Mouse (Mus musculus): ENCODE data around the gene Cpm. TPM values are rescaled to one million over a fixed set of nuclear protein-coding genes. Genes with fewer than 3 reads are reported as not detected.

The Cpm gene
- polyA plus RNA-seq, 1 experiment from 2014 or later, result 47.7 TPM

DNA sequence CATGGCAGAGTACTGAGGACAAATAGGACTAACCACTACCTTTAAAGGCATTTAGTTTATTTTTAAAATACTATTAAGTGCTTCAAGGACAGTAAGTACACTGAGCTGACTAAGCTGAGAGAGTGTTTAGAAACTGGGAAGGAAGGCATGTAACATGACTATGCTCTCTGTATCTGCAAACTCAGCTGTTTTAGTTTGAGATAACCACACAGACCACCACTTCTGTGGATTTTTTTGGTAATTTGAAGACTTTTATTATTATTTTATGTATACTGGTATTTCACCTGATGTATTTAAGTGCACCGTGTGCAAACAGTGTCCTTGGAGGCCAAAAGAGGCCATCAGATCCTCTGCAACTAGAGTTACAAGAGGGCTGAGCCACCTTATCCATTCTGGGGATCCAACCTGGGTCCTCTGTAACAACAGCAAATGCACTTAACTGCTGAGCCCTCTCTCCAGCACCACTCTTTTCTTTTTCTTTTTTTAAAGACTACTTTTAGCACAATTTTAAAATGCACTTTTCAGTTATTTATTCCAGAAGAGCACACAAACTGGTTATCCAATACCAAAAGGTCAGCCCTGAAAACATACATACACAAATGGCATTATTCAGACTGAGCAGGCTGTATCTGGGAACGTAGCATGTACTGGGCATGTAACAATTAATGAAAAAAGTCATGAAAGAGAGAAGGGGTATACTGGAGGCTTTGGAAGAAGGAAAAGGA is 78.0 kb downstream of the Cpm start:
- WGBS, result 92% methylated on average over 2 of the region's 2 CpGs
- no peak overlapping the region for H3K4me3 ChIP-seq (ENCODE audit: low read length)
- peaks cover 11% of the 10 kb centered on the region for H3K36me3 ChIP-seq (ENCODE audit: control insufficient read depth, insufficient read depth, low read length)
- no peaks in the 10 kb centered on the region for H3K9me3 ChIP-seq (ENCODE audit: control insufficient read depth, low read length)
- H3K9ac ChIP-seq (ENCODE audit: low read depth, low read length), result no peak overlapping the region
- no peak for ATAC-seq
- no peaks in the 10 kb centered on the region for H3K27me3 ChIP-seq (replicated peaks; ENCODE audit: control insufficient read depth, insufficient read depth, low read length)
- H3K27ac ChIP-seq (ENCODE audit: low read length), result no peak overlapping the region
- H3K4me2 ChIP-seq (ENCODE audit: low read depth, low read length), result no peak overlapping the region
- H3K4me1 ChIP-seq (ENCODE audit: control insufficient read depth, insufficient read depth, low read length), result peaks cover 7% of the 10 kb centered on the region

DNA sequence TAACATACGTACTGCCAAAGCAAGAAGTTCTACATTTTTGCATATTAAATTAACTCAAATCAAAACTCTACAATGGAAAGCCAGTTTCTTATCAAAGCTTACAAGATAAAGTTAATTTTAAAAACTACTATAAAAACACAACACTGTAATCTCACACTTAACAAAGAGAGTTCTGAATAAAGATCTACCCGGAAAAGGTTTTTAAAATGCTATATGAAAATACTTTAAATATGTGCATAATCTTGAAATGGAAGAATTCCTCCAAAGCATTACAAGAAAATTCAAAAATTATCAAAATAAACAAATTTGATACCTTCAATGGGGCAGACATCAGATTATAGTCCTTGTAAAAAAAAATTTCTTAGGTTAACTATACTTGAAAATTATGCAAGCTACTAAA is 79.1 kb downstream of the Cpm start:
- WGBS, result over 99% methylated on average over 2 of the region's 2 CpGs
- Histone ChIP-seq H3K4me3 (ENCODE audit: low read length) (no peak overlapping the region), H3K4me1 (ENCODE audit: control insufficient read depth, insufficient read depth, low read length) (peaks cover 7% of the 10 kb centered on the region), H3K9ac (ENCODE audit: low read depth, low read length) (no peak overlapping the region), H3K9me3 (ENCODE audit: control insufficient read depth, low read length) (no peaks in the 10 kb centered on the region), H3K27me3 (replicated peaks; ENCODE audit: control insufficient read depth, insufficient read depth, low read length) (no peaks in the 10 kb centered on the region), H3K4me2 (ENCODE audit: low read depth, low read length) (no peak overlapping the region), H3K36me3 (ENCODE audit: control insufficient read depth, insufficient read depth, low read length) (peaks cover 7% of the 10 kb centered on the region), H3K27ac (ENCODE audit: low read length) (no peak overlapping the region)
- ATAC-seq, result no peak

DNA sequence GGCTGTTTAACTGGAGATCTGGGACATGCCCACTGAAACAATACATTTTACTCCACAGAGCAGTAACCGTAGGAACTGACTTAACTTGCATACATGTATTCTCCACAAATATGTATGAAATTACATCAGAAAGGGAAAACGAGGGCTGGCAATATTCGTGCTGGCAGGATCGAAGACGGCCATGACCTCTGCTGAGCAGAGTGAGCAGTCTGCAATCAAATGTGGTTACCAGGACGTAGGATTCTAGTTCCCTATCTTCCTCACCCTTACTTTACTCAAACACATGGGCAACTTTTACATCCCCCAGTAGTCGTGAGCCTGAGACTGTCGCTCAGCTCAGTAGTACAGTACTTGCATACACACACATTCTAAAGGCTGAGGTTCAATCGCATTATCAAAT is 79.6 kb downstream of the Cpm start:
- H3K9me3 ChIP-seq (ENCODE audit: control insufficient read depth, low read length), result no peaks in the 10 kb centered on the region
- H3K4me3 ChIP-seq (ENCODE audit: low read length), result peak overlapping the region; percentile 31
- no peaks in the 10 kb centered on the region for H3K27me3 ChIP-seq (replicated peaks; ENCODE audit: control insufficient read depth, insufficient read depth, low read length)
- H3K9ac ChIP-seq (ENCODE audit: low read depth, low read length), result peak overlapping the region; percentile 39; the same call in 1 of the 2 replicates
- peaks cover 7% of the 10 kb centered on the region for H3K36me3 ChIP-seq (ENCODE audit: control insufficient read depth, insufficient read depth, low read length)
- ATAC-seq, result no peak
- H3K27ac ChIP-seq (ENCODE audit: low read length), result no peak overlapping the region
- 73% methylated on average over 9 of the region's 9 CpGs for WGBS
- peaks cover 7% of the 10 kb centered on the region for H3K4me1 ChIP-seq (ENCODE audit: control insufficient read depth, insufficient read depth, low read length)
- H3K4me2 ChIP-seq (ENCODE audit: low read depth, low read length), result peak overlapping the region; percentile 66

DNA sequence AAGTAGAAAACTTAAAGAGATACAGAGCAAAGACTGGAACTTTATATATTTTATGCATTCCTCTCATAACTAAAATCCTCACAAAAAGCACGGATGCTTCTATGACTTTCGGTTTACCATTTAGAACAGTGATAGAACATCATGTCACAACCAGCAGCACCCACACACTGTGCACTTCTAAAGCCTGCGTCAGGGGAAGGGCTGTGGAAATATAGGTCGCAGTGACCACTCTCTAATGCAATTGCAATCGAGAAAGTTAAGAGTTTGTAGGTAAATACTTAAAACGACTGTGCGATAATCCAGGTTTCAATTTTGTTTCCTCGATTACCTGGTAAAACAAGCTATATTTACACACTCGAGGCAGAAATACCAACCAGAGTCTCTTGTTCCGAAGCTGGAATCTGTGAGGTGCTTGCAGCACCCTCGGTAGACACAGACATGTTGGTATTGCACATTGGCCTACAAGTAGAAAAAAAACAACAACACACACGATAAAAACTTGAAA is 80.1 kb downstream of the Cpm start:
- peak overlapping the region; percentile 97 for H3K27ac ChIP-seq (ENCODE audit: low read length)
- peaks cover 7% of the 10 kb centered on the region for H3K36me3 ChIP-seq (ENCODE audit: control insufficient read depth, insufficient read depth, low read length)
- H3K9me3 ChIP-seq (ENCODE audit: control insufficient read depth, low read length), result no peaks in the 10 kb centered on the region
- peak overlapping the region; percentile 100 for H3K9ac ChIP-seq (ENCODE audit: low read depth, low read length)
- WGBS, result 35% methylated on average over 12 of the region's 12 CpGs
- H3K4me3 ChIP-seq (ENCODE audit: low read length), result peak overlapping the region; percentile 96
- no peaks in the 10 kb centered on the region for H3K27me3 ChIP-seq (replicated peaks; ENCODE audit: control insufficient read depth, insufficient read depth, low read length)
- ATAC-seq, result no peak
- peak overlapping the region; percentile 66 for H3K4me2 ChIP-seq (ENCODE audit: low read depth, low read length)
- H3K4me1 ChIP-seq (ENCODE audit: control insufficient read depth, insufficient read depth, low read length), result peaks cover 7% of the 10 kb centered on the region

DNA sequence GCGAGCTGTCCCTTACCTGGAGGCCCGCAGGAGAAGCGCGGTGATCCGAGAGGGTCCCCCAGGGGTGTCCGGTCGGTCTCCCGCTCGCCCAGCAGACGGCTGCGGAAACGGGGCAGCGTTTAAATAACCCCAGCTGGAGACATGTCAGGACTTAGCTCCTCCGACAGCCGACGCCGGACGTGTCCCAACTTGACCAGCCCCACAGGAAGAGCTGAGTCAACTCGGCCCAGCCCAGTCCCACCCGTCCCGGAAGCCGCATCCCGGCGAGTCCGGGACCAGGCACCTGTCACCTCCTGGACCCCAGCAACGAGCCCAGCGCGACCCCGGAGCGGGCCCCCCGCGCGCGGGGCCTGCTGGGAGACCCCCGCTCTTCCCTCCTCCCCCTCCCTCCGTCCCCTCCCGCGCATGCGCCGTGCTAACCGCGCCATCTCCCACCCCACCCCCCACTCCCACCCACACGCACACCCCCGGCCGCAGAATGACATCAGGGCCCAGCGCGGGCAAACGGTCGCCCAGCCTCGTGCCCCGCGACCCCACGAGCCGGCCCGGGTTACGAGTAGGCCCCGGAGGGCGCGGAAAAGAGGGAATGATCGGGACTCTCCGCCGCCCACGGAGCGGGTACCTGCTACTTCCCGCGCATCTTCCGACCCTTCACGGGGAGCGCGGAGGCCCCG is 80.8 kb downstream of the Cpm start:
- ATAC-seq, result peak; percentile 80
- WGBS, result under 1% methylated on average over 62 of the region's 71 CpGs
- H3K27me3 ChIP-seq (replicated peaks; ENCODE audit: control insufficient read depth, insufficient read depth, low read length), result no peaks in the 10 kb centered on the region
- peaks cover 6% of the 10 kb centered on the region for H3K36me3 ChIP-seq (ENCODE audit: control insufficient read depth, insufficient read depth, low read length)
- H3K9ac ChIP-seq (ENCODE audit: low read depth, low read length), result peak overlapping the region; percentile 100
- peak overlapping the region; percentile 97 for H3K27ac ChIP-seq (ENCODE audit: low read length)
- peak overlapping the region; percentile 96 for H3K4me3 ChIP-seq (ENCODE audit: low read length)
- peak overlapping the region; percentile 66 for H3K4me2 ChIP-seq (ENCODE audit: low read depth, low read length)
- H3K4me1 ChIP-seq (ENCODE audit: control insufficient read depth, insufficient read depth, low read length), result peaks cover 7% of the 10 kb centered on the region
- no peaks in the 10 kb centered on the region for H3K9me3 ChIP-seq (ENCODE audit: control insufficient read depth, low read length)

DNA sequence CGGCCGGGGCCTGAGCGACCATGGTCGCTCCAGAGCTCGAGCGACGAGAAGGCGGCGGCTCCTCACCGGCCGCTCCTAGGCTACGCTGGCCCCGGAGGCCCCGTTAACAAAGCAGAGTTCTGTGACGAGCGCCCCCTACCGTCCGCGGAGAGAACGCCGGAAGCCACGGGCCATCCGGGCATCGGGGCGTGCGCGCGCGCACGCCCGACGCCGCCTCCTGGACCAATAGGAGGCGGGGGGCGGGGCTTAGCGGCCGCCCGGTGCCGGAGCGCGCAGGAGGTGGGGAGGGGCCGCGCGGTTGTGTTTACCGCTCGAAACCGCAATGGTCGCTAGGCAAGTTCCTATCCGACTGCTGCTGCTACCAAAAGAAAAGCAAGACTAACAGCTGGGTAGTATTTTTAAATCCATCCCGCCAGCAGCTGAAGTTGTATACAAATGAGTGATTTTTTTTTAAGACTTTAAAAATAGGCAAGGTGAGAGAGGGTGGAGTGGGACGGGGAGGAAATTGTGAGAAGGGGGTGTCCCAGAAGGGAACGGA is 81.4 kb downstream of the Cpm start, which contains the start of gene Mdm2:
Mdm2 (minus strand) TSS at position 155 of the 538 bp plus-strand sequence.
- Histone ChIP-seq H3K4me2 (ENCODE audit: low read depth, low read length) (peak within 1 kb of the TSS; percentile 69), H3K27ac (ENCODE audit: low read length) (peak within 1 kb of the TSS; percentile 97), H3K4me3 (ENCODE audit: low read length) (peak within 1 kb of the TSS; percentile 96), H3K4me1 (ENCODE audit: control insufficient read depth, insufficient read depth, low read length) (peaks cover 7% of the 10 kb centered on the region), H3K36me3 (ENCODE audit: control insufficient read depth, insufficient read depth, low read length) (peaks cover 2% of the 10 kb centered on the region; the same call in 1 of the 2 replicates), H3K9me3 (ENCODE audit: control insufficient read depth, low read length) (no peaks in the 10 kb centered on the region), H3K27me3 (replicated peaks; ENCODE audit: control insufficient read depth, insufficient read depth, low read length) (no peaks in the 10 kb centered on the region), H3K9ac (ENCODE audit: low read depth, low read length) (peak within 1 kb of the TSS; percentile 100)
- under 1% methylated on average over 52 of the region's 52 CpGs for WGBS
- ATAC-seq, result peak; percentile 95

DNA sequence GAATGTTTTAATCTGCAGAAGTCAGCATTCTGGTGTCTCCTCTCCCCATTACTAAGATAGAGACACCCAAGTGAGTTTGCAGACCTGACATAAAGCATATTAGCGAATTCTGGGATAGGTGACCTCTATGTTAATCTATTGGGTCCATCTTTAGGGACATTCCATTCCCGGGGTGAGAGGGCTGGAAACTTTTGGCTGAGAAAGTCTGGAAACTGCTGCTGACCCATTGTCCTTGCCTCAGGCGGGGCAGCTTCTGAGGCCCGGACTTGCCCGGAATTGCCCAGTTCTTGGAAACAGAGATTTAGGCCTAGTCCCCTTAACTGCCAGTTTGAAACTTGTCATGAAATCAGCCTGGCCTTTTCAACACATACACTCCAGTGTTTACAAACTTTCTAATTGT is 82.1 kb downstream of the Cpm start:
- Histone ChIP-seq H3K27ac (ENCODE audit: low read length) (no peak overlapping the region), H3K4me2 (ENCODE audit: low read depth, low read length) (peak overlapping the region; percentile 69; the same call in 1 of the 2 replicates), H3K4me3 (ENCODE audit: low read length) (no peak overlapping the region; the same call in 1 of the 2 replicates), H3K4me1 (ENCODE audit: control insufficient read depth, insufficient read depth, low read length) (peaks cover 7% of the 10 kb centered on the region), H3K9ac (ENCODE audit: low read depth, low read length) (peak overlapping the region; percentile 100), H3K27me3 (replicated peaks; ENCODE audit: control insufficient read depth, insufficient read depth, low read length) (no peaks in the 10 kb centered on the region), H3K9me3 (ENCODE audit: control insufficient read depth, low read length) (no peaks in the 10 kb centered on the region), H3K36me3 (ENCODE audit: control insufficient read depth, insufficient read depth, low read length) (peaks cover 2% of the 10 kb centered on the region; the same call in 1 of the 2 replicates)
- ATAC-seq, result no peak
- WGBS, result 62% methylated on average over 5 of the region's 5 CpGs

DNA sequence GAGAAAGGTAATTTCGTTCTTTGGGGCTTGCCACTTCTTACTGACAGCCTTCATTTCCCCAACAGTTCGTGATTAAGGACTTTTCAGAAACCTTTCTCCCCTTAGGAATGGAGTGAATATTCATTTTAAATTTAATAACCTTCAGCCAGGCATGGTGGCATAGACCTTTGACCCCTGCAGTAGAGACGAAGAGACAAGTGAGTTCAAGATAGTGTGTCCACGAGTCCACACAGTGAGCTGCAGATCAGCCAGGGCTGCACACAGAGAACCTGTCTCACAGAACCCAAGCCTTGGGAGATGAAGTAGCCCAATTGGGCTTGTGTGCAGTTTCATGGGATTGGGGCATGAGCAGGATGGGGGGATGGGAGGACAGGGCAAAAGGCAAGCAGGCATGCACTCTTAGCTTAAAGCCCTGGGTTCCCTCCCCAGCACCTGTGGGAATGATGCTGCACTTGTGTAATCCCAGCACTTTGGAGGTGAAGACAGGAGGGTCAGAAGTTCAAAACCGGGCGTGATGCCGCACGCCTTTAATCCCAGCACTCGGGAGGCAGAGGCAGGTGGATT is 83.0 kb downstream of the Cpm start:
- no peak for ATAC-seq
- no peaks in the 10 kb centered on the region for H3K36me3 ChIP-seq (ENCODE audit: control insufficient read depth, insufficient read depth, low read length)
- H3K4me2 ChIP-seq (ENCODE audit: low read depth, low read length), result no peak overlapping the region
- no peak overlapping the region for H3K4me3 ChIP-seq (ENCODE audit: low read length)
- no peak overlapping the region for H3K27ac ChIP-seq (ENCODE audit: low read length)
- H3K9ac ChIP-seq (ENCODE audit: low read depth, low read length), result no peak overlapping the region
- H3K4me1 ChIP-seq (ENCODE audit: control insufficient read depth, insufficient read depth, low read length), result peaks cover 7% of the 10 kb centered on the region
- WGBS, result 85% methylated on average over 9 of the region's 9 CpGs
- H3K27me3 ChIP-seq (replicated peaks; ENCODE audit: control insufficient read depth, insufficient read depth, low read length), result no peaks in the 10 kb centered on the region
- no peaks in the 10 kb centered on the region for H3K9me3 ChIP-seq (ENCODE audit: control insufficient read depth, low read length)

DNA sequence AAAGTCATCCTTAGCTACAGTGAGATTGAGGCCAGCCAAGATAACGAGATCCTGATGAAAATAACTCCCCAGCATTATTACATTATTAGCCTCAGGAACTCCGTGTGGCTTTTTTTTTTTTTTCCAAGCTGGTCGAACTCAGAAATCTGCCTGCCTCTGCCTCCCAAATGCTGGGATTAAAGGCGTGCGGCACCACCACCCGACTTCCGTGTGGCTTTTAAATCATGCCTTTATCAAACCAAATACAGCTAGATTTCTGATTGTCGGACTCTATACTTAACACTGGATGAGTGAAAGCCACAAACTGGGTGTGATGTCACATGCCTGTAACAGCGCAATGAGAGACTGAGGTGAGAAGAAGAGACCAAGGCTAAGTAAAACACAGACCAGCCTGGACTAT is 83.6 kb downstream of the Cpm start:
- no peak overlapping the region for H3K4me2 ChIP-seq (ENCODE audit: low read depth, low read length)
- H3K4me3 ChIP-seq (ENCODE audit: low read length), result no peak overlapping the region
- H3K9ac ChIP-seq (ENCODE audit: low read depth, low read length), result no peak overlapping the region
- H3K27me3 ChIP-seq (replicated peaks; ENCODE audit: control insufficient read depth, insufficient read depth, low read length), result no peaks in the 10 kb centered on the region
- ATAC-seq, result no peak
- no peak overlapping the region for H3K27ac ChIP-seq (ENCODE audit: low read length)
- H3K36me3 ChIP-seq (ENCODE audit: control insufficient read depth, insufficient read depth, low read length), result no peaks in the 10 kb centered on the region
- no peaks in the 10 kb centered on the region for H3K9me3 ChIP-seq (ENCODE audit: control insufficient read depth, low read length)
- peaks cover 12% of the 10 kb centered on the region for H3K4me1 ChIP-seq (ENCODE audit: control insufficient read depth, insufficient read depth, low read length)
- WGBS, result 93% methylated on average over 9 of the region's 9 CpGs
